Mouse (Mus musculus) heart, embryonic 11.5 days (tissue): Measurements from ENCODE around the gene Elp5. TPM values are rescaled to one million over a fixed set of nuclear protein-coding genes. Genes with fewer than 3 reads are reported as not detected.
A peak's percentile ranks its signal among the peaks of the same experiment; 100 is the strongest.

ENCODE experiments used
- ATAC-seq: fragments of 200-750 bp; cut with Nextera tagmentation; replicated peaks from 2 replicates; pipeline ENCODE4 v1.8.0; 2017; ENCODE audit warnings: moderate library complexity; ENCODE audit not compliant: insufficient number of reproducible peaks, low FRiP score, low TSS enrichment
- H3K27ac ChIP-seq: fragments of 300-500 bp; sonication (generic); 2 replicates; pipeline ENCODE4 v1.5.1; 2014; ENCODE audit warnings: mild to moderate bottlenecking, low read depth, low read length
- H3K27me3 ChIP-seq: fragments of 300-500 bp; sonication (generic); 2 replicates; pipeline ENCODE4 v1.6.1; 2014; ENCODE audit warnings: mild to moderate bottlenecking, low read length, mixed read lengths; ENCODE audit not compliant: control insufficient read depth, insufficient read depth
- H3K36me3 ChIP-seq: fragments of 300-500 bp; sonication (generic); 2 replicates; pipeline ENCODE4 v1.6.1; 2014; ENCODE audit warnings: mild to moderate bottlenecking, low read length, moderate library complexity, mixed read lengths; ENCODE audit not compliant: control insufficient read depth, insufficient read depth
- H3K4me1 ChIP-seq: fragments of 300-500 bp; sonication (generic); 2 replicates; pipeline ENCODE4 v1.6.1; 2014; ENCODE audit warnings: low read length; ENCODE audit not compliant: control insufficient read depth, insufficient read depth
- H3K4me2 ChIP-seq: fragments of 300-500 bp; sonication (generic); 2 replicates; pipeline ENCODE4 v1.6.1; 2014; ENCODE audit warnings: mild to moderate bottlenecking, moderate library complexity
- H3K4me3 ChIP-seq: fragments of 300-500 bp; sonication (generic); 2 replicates; pipeline ENCODE4 v1.5.1; 2014; ENCODE audit warnings: low read depth, low read length
- H3K9ac ChIP-seq: fragments of 300-500 bp; sonication (generic); 2 replicates; pipeline ENCODE4 v1.6.1; 2014; ENCODE audit warnings: mild to moderate bottlenecking, low read depth, low read length, moderate library complexity
- H3K9me3 ChIP-seq: fragments of 300-500 bp; sonication (generic); replicated peaks from 2 replicates; pipeline ENCODE4 v1.6.1; 2016; ENCODE audit warnings: low read length; ENCODE audit not compliant: control insufficient read depth
- WGBS: fragments of 180-500 bp; shearing (Covaris S2); extraction: QIAGEN DNeasy Blood & Tissue Kit; methylation state at CpG from one replicate; pipeline ENCODE4 v1.1.7; 2014; ENCODE audit not compliant: insufficient replicate concordance; 5-methylcytosine and 5-hydroxymethylcytosine counted together
- polyA plus RNA-seq: library from polyadenylated mRNA; unstranded; fragments of >200 nt; fragmentation: Nextera tagmentation; extraction: Ambion mirVana; gene quantifications from 2 replicates; pipeline ENCODE4 v1.2.1, GENCODE M21; 2014

The Elp5 gene
- polyA plus RNA-seq, 1 experiment from 2014 or later: 130 TPM

DNA sequence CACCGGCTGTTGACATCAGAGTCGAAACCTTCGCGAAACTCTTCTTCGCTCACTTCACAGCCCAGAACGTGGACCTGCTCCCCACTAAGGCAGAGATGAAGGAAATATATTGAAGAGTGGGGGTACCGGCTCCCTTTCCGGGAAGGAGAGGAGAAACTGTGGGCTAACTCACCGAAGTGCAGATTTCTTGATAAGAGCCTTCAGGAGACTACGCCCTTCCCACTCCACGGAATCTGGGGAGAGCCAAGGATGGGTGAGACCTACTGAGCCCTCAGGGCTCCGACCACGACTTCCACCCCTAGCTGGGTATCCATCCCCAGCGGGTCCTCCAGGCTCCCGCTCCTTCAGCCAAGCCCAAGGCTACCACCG, 2.5 kb downstream of the Elp5 start:
- peak overlapping the region; percentile 97 for H3K4me2 ChIP-seq
- no peaks in the 10 kb centered on the region for H3K9me3 ChIP-seq
- H3K27ac ChIP-seq: peak overlapping the region; percentile 99
- H3K4me1 ChIP-seq: peaks cover 20% of the 10 kb centered on the region
- peak overlapping the region; percentile 100 for H3K4me3 ChIP-seq
- H3K27me3 ChIP-seq: no peaks in the 10 kb centered on the region
- no peak for ATAC-seq
- peaks cover 17% of the 10 kb centered on the region for H3K36me3 ChIP-seq
- 2% methylated on average over 16 of the region's 16 CpGs for WGBS
- peak overlapping the region; percentile 99 for H3K9ac ChIP-seq

DNA sequence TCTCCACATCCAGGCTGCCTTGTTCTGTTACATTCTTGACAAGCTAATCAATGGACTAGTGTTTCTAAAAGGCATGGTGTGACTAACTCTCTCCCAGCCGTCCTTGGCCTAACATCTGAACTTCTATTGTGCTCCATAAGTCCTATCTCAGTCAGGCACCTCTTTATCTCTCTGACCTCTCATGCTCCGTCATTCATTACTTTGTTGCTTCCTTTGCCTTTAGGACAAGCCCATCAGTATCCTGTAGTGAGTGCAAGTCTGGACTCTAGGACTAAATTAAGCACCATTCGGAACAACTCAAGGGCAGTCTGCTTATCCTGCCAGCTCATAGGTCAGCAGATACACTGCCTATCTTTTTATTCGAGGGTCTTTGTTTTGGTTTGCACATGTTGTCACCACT, 6.0 kb downstream of the Elp5 start:
- no peak overlapping the region for H3K4me3 ChIP-seq
- no peak overlapping the region for H3K4me2 ChIP-seq
- no peaks in the 10 kb centered on the region for H3K27me3 ChIP-seq
- no peak overlapping the region for H3K27ac ChIP-seq
- ATAC-seq: no peak
- 54% methylated on average over 4 of the region's 4 CpGs for WGBS
- H3K4me1 ChIP-seq: peaks cover 4% of the 10 kb centered on the region; the same call in 1 of the 2 replicates
- no peaks in the 10 kb centered on the region for H3K9me3 ChIP-seq
- H3K9ac ChIP-seq: no peak overlapping the region
- peaks cover 26% of the 10 kb centered on the region for H3K36me3 ChIP-seq

DNA sequence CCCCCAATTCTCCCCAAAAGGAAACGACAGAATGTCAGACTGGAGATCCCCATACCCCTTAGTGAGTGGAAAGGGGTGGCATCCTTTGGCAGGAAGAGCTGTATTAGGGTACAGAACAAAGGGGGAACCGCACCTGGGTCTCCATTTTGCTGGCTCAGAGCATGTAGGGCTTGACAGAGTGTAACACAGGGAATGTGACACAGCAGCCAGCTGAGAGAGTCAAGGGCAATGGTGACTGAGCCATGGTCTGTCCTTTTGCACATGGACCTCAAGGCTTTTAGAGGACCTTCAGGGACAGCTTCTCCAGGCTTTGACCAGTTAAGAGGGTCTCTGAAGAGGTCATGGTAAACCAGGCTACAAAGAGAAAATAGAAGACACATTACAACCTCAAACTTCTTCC, 7.4 kb downstream of the Elp5 start:
- Histone ChIP-seq H3K27ac (no peak overlapping the region), H3K4me1 (peaks cover 4% of the 10 kb centered on the region; the same call in 1 of the 2 replicates), H3K4me3 (no peak overlapping the region), H3K4me2 (no peak overlapping the region), H3K9me3 (no peaks in the 10 kb centered on the region), H3K36me3 (peaks cover 33% of the 10 kb centered on the region), H3K27me3 (no peaks in the 10 kb centered on the region), H3K9ac (no peak overlapping the region)
- 79% methylated on average over 2 of the region's 2 CpGs for WGBS
- no peak for ATAC-seq

DNA sequence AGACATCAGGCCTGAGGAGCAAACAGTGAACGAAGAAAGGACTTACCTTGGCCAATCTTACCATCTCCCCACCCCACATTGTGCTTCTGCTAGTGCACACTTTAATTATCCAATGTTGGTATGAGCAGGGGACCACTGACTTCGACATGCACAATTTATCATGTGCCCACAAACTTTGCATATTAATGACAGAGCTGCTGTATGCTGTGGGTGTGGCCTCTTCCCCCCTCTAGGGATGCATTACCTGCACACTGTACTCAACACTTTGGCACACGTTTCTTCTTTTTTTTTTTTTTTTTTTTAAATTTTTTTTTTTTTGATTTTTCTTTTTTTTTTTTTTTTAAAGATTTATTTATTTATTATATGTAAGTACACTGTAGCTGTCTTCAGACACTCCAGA, 11.5 kb downstream of the Elp5 start:
- Histone ChIP-seq H3K27me3 (peaks cover 17% of the 10 kb centered on the region), H3K4me2 (no peak overlapping the region), H3K9me3 (no peaks in the 10 kb centered on the region), H3K4me1 (peaks cover 9% of the 10 kb centered on the region), H3K4me3 (no peak overlapping the region), H3K9ac (no peak overlapping the region), H3K36me3 (peaks cover 28% of the 10 kb centered on the region), H3K27ac (no peak overlapping the region)
- ATAC-seq: no peak
- 83% methylated on average over 3 of the region's 3 CpGs for WGBS

DNA sequence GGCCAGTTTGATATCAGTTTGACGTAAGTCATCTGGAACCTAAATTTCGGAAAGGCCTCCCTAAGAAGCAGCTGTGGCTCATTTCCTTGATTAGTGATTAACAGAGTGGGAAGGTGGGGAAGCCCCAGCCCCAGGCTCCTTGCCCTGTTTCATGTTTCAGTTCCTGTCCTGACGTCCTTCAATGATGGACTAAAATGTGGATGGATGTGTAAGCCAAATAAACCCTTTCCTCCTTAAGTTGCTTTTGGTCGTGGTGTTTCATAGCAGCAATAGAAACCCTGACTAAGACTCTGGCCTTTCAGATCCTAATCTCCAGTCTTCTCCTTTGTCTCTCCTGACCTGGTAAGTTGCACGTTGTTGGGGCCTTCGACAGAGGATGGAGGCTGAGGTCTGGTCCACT, 12.1 kb downstream of the Elp5 start:
- WGBS: 81% methylated on average over 6 of the region's 6 CpGs
- Histone ChIP-seq H3K9ac (no peak overlapping the region), H3K4me3 (no peak overlapping the region), H3K36me3 (peaks cover 26% of the 10 kb centered on the region), H3K4me2 (no peak overlapping the region), H3K4me1 (peaks cover 10% of the 10 kb centered on the region), H3K27ac (no peak overlapping the region), H3K27me3 (peaks cover 23% of the 10 kb centered on the region), H3K9me3 (no peaks in the 10 kb centered on the region)
- no peak for ATAC-seq

DNA sequence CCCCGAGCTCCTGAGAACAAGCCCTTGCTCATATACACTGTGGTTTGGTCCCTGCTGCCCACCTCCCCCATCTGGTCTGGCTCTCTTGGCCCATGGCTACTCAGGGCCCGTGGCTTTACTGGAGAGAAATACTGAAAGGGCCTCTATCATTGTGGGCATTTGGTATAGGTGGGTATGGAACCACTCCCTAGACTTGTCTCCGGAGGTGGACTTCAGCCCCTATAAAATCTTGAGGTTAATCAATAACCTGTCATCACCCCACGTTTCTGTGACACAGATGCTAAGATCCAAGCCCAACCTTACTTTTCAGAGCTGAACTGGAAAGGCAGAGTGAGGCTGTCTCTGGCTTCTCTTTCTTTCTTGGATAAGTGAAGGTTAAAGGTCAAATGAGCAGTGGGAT, 13.5 kb downstream of the Elp5 start:
- peaks cover 15% of the 10 kb centered on the region for H3K36me3 ChIP-seq
- H3K4me2 ChIP-seq: no peak overlapping the region
- no peak for ATAC-seq
- no peak overlapping the region for H3K27ac ChIP-seq
- H3K9me3 ChIP-seq: no peaks in the 10 kb centered on the region
- 78% methylated on average over 4 of the region's 4 CpGs for WGBS
- no peak overlapping the region for H3K4me3 ChIP-seq
- H3K27me3 ChIP-seq: peaks cover 37% of the 10 kb centered on the region
- H3K9ac ChIP-seq: no peak overlapping the region
- peaks cover 10% of the 10 kb centered on the region for H3K4me1 ChIP-seq

DNA sequence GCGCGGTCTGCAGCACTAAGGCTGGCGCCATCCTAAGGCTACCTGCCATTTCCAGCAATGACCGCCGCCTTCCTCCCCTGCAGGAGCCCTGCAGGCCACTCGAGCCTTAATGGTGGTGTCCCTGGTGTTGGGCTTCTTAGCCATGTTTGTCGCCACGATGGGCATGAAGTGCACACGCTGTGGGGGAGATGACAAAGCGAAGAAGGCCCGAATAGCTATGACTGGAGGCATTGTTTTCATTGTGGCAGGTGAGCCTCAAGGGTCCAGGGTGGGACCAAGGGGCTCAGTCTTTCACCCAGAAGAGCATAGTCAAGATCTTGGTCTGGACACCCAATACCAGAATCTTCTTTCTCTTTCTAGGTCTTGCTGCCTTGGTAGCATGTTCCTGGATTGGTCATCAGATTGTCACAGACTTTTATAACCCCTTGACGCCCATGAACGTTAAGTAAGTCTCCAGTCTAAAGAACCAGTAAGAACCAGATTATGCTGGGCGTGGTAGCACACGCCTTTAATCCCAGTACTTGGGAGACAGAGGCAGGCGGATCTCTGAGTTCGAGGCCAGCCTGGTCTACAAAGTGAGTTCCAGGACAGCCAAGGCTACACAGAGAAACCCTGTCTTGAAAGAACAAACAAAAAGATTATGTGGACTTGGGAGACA, 15.3 kb downstream of the Elp5 start:
- Histone ChIP-seq H3K9ac (peak overlapping the region; percentile 56), H3K4me1 (peaks cover 10% of the 10 kb centered on the region), H3K27me3 (peaks cover 53% of the 10 kb centered on the region), H3K36me3 (peaks cover 13% of the 10 kb centered on the region), H3K27ac (no peak overlapping the region), H3K9me3 (no peaks in the 10 kb centered on the region), H3K4me2 (peak overlapping the region; percentile 73), H3K4me3 (peak overlapping the region; percentile 33)
- 38% methylated on average over 17 of the region's 17 CpGs for WGBS
- no peak for ATAC-seq

DNA sequence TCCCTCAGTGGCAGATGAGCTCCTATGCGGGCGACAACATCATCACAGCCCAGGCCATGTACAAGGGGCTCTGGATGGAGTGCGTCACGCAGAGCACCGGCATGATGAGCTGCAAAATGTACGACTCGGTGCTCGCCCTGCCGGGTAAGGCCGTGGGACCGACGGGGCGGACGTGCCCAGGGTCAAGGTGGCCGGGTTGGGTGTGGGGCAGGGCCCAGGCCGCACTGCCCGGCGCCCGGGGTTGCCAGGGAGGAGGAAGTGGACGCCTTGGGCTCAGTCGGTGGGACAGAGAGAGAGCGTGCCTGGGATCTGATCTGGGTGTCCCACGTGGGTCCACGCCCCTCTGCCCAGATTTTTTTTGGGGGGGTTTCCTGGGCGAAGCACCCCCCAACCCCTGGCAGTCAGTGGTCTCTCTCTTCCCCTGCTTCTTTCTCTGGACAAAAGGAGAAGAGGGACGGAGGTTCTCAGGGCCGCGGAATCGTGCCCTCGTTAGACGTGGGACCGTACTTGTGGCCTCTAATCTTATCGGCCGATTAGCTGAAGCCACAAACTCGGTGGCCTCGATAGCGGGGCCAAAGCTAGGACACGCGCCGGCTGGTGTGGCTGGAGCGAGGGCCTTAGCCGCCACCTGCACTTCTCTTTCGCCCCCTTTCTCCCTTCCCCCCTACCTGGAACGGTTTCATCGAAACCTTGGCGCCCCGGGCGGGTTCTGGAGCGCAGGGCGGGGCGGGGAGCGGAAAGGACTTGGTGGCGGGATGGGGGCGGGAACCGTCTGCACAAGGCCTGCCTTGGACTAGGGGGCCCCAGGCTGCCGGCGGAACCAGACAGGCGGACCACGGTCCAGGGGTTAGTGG, 16.1 kb downstream of the Elp5 start:
- Histone ChIP-seq H3K36me3 (peaks cover 8% of the 10 kb centered on the region), H3K9ac (peak overlapping the region; percentile 56), H3K27ac (no peak overlapping the region), H3K4me3 (peak overlapping the region; percentile 33), H3K9me3 (no peaks in the 10 kb centered on the region), H3K4me2 (peak overlapping the region; percentile 73), H3K4me1 (peaks cover 10% of the 10 kb centered on the region), H3K27me3 (peaks cover 59% of the 10 kb centered on the region)
- ATAC-seq: peak; percentile 50; the same call in 1 of the 2 replicates
- 2% methylated on average over 59 of the region's 59 CpGs for WGBS
